Mouse (Mus musculus) spleen, adult 12 weeks (tissue): ENCODE results near the gene Olfr136.

Experiments used
- DNase-seq: peaks from one replicate; pipeline ENCODE4 v3.0.0; 2022; ENCODE audit warnings: low spot score

Olfr136 gene

DNA sequence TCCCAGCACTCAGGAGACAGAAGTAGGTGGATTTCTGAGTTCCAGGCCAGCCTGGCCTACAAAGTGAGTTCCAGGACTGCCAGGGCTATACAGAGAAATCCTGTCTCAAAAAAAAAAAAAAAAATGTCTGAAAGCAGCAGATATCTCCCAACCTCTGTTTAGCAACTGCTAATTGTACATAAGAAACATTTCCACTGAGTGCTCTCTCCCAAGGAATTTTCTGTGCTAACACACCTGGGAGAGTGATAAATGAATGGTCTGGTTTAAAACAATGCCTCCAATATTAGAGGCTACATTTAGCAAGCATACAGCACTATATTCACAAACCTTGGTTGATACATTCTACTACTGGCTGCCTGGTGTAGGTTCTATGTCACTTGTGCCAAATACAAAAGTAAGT, at the start of gene Olfr136:
Gene Olfr136 (plus strand): TSS at position 301 of the 400 bp plus-strand sequence.
- no peak for DNase-seq

DNA sequence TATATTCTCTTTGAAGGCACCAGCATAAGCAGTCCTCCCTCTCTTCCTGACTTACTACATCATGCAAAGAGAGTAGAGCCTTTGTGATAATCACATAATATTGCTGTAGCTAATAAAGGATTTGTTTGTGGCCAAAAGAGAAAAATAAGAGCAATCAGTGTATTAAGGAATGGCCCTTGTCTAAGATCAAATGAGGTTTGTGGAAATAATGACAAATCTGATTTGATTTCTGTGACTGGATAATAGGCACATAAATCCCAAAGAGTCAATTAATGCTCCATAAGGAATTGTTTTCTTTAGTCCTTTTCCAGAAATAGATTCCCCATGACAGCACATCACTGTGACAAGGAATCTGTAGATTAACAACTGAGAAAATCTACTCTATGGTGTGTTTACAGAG, 22.2 kb upstream of the Olfr136 start, which contains the start of gene Olfr137:
Gene Olfr137 (minus strand): TSS at position 101 of the 400 bp plus-strand sequence.
- DNase-seq, result no peak
